Mouse (Mus musculus) limb, embryonic 14.5 days (tissue): ENCODE results near the gene Gm28845. TPM values are rescaled to one million over a fixed set of nuclear protein-coding genes. Genes with fewer than 3 reads are reported as not detected.

Source experiments
- ATAC-seq: fragments of 200-750 bp; cut with Nextera tagmentation; 2 replicates; pipeline ENCODE4 v1.8.0; 2017; ENCODE audit warnings: low read depth, moderate number of reproducible peaks, moderate TSS enrichment; ENCODE audit not compliant: low FRiP score
- DNase-seq: peaks from one replicate; pipeline ENCODE4 v3.0.0-alpha.2; 2015; ENCODE audit warnings: low spot score
- H3K27ac ChIP-seq: fragments of 300-500 bp; sonication (generic); replicated peaks from 2 replicates; pipeline ENCODE4 v1.5.1; 2014; ENCODE audit warnings: low read depth, mild to moderate bottlenecking, low read length, moderate library complexity, mixed read lengths
- H3K27me3 ChIP-seq: fragments of 300-500 bp; sonication (generic); 2 replicates; pipeline ENCODE4 v1.6.1; 2014; ENCODE audit warnings: low read length, mixed read lengths; ENCODE audit not compliant: control insufficient read depth, insufficient read depth
- H3K36me3 ChIP-seq: fragments of 300-500 bp; sonication (generic); 2 replicates; pipeline ENCODE4 v1.6.1; 2014; ENCODE audit warnings: mild to moderate bottlenecking, low read length, moderate library complexity, mixed read lengths; ENCODE audit not compliant: control insufficient read depth, insufficient read depth
- H3K4me1 ChIP-seq: fragments of 300-500 bp; sonication (generic); 2 replicates; pipeline ENCODE4 v1.6.1; 2014; ENCODE audit warnings: antibody characterized with exemption, low read length, mixed read lengths; ENCODE audit not compliant: control insufficient read depth, insufficient read depth
- H3K4me2 ChIP-seq: fragments of 300-500 bp; sonication (generic); replicated peaks from 2 replicates; pipeline ENCODE4 v1.6.1; 2014; ENCODE audit warnings: low read depth, mild to moderate bottlenecking, low read length, moderate library complexity; ENCODE audit not compliant: severe bottlenecking
- H3K4me3 ChIP-seq: fragments of 300-500 bp; sonication (generic); replicated peaks from 2 replicates; pipeline ENCODE4 v1.5.1; 2014; ENCODE audit warnings: low read length
- H3K9ac ChIP-seq: fragments of 300-500 bp; sonication (generic); 2 replicates; pipeline ENCODE4 v1.6.1; 2014; ENCODE audit warnings: mild to moderate bottlenecking, low read depth, low read length, moderate library complexity; ENCODE audit not compliant: severe bottlenecking
- H3K9me3 ChIP-seq: fragments of 300-500 bp; sonication (generic); 2 replicates; pipeline ENCODE4 v1.6.1; 2016; ENCODE audit warnings: low read length; ENCODE audit not compliant: control insufficient read depth
- POLR2A ChIP-seq: fragments of 200-500 bp; IDR thresholded peaks from 2 replicates; pipeline ENCODE4 v1.8.0; 2012; ENCODE audit warnings: inconsistent platforms, mild to moderate bottlenecking, moderate library complexity, borderline replicate concordance; ENCODE audit not compliant: insufficient read depth, insufficient read length; ENCODE audit errors: extremely low read depth
- WGBS: fragments of 180-500 bp; shearing (Covaris S2); extraction: QIAGEN DNeasy Blood & Tissue Kit; methylation state at CpG from one replicate; pipeline ENCODE4 v1.1.7; 2014; 5-methylcytosine and 5-hydroxymethylcytosine counted together
- polyA plus RNA-seq, 2 experiments: library from polyadenylated mRNA; depleted of rRNA in 1 of 2; stranded (reverse) in 1 of 2; unstranded in 1 of 2; fragments of >200 nt; fragmentation: Nextera tagmentation in 1 of 2; extraction: Ambion mirVana in 1 of 2; gene quantifications; 2 replicates each; pipeline versions ENCODE4 v1.2.1 to v1.2.3; 2012 to 2014

Gene Gm28845
- polyA plus RNA-seq, 2 experiments: not detected

DNA sequence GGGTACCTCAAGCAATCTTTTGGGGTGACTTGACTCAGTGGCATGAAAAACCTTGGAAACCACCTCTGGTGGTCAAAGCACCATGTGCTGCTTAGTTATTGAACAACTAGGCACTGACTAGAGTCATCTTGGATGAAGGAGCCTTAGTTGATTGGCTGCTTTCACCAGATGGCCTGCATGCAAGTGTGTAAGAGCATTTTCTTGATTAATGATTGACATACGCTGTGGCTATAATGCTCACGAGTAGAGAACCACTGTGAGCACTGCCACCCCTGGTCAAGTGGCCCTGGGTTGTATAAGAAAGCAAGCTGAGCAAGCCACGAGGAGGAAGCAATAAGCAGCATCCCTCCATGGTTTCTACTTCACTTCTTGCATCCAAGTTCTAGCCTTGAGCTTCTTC, 10.9 kb upstream of the Gm28845 start:
- no peaks in the 10 kb centered on the region for H3K9me3 ChIP-seq
- no peak for DNase-seq
- no peaks in the 10 kb centered on the region for H3K27me3 ChIP-seq
- no peaks in the 10 kb centered on the region for H3K36me3 ChIP-seq
- H3K4me3 ChIP-seq: no peak overlapping the region
- 72% methylated on average over 3 of the region's 3 CpGs for WGBS
- no peak for TF ChIP-seq POLR2A
- no peaks in the 10 kb centered on the region for H3K4me1 ChIP-seq
- H3K27ac ChIP-seq: no peak overlapping the region
- no peak overlapping the region for H3K4me2 ChIP-seq
- no peak for ATAC-seq
- H3K9ac ChIP-seq: no peak overlapping the region

DNA sequence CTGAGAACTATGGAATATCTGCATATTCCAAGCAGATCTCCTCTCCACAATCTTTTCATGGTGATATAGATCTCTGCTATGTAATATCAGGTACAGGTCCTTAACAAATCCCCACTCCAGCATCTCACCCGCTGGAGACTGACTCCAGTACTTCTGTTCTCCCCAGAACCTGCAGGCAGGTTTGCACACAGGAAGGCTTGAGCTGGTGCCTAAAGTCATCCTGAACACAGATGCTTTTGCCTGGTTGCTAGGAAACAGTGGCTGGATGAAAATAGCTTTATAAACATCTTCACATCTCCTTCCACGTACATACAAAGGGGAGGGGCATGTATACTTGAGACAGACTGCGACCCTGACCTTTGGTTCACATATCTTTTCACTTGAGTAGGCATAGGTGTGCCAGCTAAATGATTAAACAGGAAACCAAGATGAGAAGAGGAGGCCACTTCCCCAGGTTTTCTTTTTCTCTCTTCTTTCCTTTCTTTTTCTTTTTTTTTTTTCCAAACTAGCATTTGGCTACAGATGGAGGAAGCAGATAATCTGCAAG, 10.3 kb upstream of the Gm28845 start:
- WGBS: 73% methylated on average over 3 of the region's 3 CpGs
- Histone ChIP-seq H3K36me3 (no peaks in the 10 kb centered on the region), H3K9ac (no peak overlapping the region), H3K27ac (no peak overlapping the region), H3K4me3 (no peak overlapping the region), H3K27me3 (no peaks in the 10 kb centered on the region), H3K4me1 (no peaks in the 10 kb centered on the region), H3K4me2 (no peak overlapping the region), H3K9me3 (no peaks in the 10 kb centered on the region)
- no peak for ATAC-seq
- no peak for DNase-seq
- TF ChIP-seq POLR2A: no peak

DNA sequence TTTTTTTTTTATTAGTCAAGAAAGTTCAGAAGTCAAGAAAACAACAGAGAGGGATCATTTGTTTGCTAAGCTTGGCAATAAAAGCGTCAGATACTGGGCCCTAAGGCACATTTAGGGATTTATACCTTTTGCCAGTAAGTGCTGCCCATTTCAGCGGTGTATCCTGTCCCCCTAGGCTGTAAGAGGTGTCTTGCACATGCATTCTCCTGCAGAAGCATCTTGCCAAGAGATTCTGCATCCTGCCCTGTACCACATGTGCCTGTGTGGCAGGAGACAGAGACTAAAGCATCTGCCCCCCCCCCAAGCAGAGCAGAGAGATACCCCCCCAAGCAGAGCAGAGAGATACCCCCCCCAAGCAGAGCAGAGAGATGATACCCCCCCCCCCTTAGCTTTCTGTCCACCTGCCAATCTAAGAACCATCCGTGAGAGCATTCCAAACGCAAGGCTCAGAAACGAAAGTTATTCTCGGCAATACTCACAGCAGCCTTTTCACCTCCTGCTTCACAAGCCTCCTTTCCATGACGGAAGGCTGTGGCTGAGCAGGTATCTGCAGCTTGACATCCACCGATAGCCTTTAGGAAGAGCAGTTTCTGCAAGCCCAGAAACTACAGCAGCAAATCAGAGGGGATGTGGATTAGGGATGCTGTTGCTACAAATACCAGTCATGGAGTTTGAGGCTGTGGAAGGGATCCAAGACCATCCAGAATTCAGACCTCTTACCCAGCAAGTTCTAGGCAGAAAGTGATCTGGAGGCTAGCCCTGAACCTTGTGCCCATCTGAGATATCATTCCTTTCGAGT, 3.4 kb upstream of the Gm28845 start, which contains the start of gene D630023F18Rik:
TSS of gene D630023F18Rik (minus strand) at position 641 of the 799 bp plus-strand sequence.
- Histone ChIP-seq H3K9ac (no peak within 1 kb of the TSS), H3K36me3 (no peaks in the 10 kb centered on the region), H3K27ac (no peak within 1 kb of the TSS), H3K4me2 (0 out of 2 replicates have a peak within 1 kb of the TSS, but pooled peaks have one; percentile 26), H3K9me3 (no peaks in the 10 kb centered on the region), H3K4me3 (no peak within 1 kb of the TSS), H3K4me1 (no peaks in the 10 kb centered on the region), H3K27me3 (no peaks in the 10 kb centered on the region)
- TF ChIP-seq POLR2A: no peak
- WGBS: 26% methylated on average over 9 of the region's 9 CpGs
- ATAC-seq: no peak
- DNase-seq: no peak

GRCm38 (mm10) chr1:65118150-65118913, 1.0 kb downstream of the Gm28845 start:
- Histone ChIP-seq H3K9me3 (no peaks in the 10 kb centered on the region), H3K4me2 (no peak overlapping the region), H3K27me3 (no peaks in the 10 kb centered on the region), H3K27ac (no peak overlapping the region), H3K9ac (no peak overlapping the region), H3K4me1 (no peaks in the 10 kb centered on the region), H3K36me3 (no peaks in the 10 kb centered on the region), H3K4me3 (no peak overlapping the region)
- WGBS: 66% methylated on average over 8 of the region's 8 CpGs
- no peak for ATAC-seq
- no peak for TF ChIP-seq POLR2A
- no peak for DNase-seq

DNA sequence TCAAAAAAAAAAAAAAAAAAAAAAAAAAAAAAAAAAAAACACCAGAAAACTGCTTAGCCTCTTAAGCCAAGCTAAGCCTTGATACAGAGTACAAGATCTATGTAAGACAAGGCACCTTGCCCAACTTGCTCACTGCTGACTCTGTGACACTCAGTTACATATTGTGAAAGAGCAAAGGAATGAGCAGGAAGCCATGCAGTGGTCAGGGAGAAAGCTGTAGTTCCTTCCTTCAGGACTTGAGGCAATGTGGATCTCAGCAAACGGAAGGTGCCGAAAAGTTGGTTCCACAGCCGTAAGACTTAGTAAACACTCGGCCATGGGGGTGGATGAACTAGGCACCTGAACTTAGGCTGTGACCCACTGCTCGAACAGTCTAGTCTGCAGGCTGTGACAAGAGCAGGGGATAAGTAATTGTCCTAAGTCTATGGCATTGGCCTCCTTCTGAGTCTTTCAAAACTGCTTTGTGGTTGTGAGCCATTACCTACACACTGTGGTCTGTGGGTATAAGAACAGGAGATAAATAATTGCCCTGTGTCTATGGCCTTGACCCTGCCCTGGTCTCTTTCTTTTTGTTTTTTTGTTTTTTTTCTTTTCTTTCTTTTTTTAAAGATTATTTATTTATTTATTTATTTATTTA, 5.7 kb downstream of the Gm28845 start:
- 97% methylated on average over 5 of the region's 5 CpGs for WGBS
- Histone ChIP-seq H3K9me3 (no peaks in the 10 kb centered on the region), H3K9ac (no peak overlapping the region), H3K27me3 (no peaks in the 10 kb centered on the region), H3K27ac (no peak overlapping the region), H3K4me1 (no peaks in the 10 kb centered on the region), H3K4me2 (no peak overlapping the region), H3K36me3 (no peaks in the 10 kb centered on the region), H3K4me3 (no peak overlapping the region)
- no peak for TF ChIP-seq POLR2A
- no peak for ATAC-seq
- DNase-seq: no peak
